Comparison of ENCODE assay signal across 15 mouse cellular contexts in the genomic region with DNA sequence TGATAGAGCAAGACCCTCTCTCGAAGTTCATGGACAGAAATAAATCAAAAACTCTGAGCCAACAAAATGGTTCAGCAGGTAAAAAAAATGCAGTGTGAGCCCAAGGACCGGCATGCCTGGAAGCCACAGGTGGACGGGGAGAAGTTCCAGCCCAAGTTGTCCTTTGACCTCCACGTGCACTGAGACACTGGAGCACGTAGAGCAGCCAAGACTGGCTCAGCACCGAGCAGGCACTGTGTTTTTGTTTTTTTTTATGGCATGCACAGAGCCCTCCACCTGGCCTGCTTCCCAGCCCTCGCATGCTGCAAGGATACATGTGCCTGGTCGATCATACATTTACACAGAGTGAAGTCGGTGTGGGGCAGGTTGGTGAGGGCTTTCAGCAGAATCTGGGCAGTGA.
"Had no signal": no experiment of that assay in that cellular context is flagged by ENCODE, and none has a peak within 500 bp of the region (broad histone marks: within the 10 kb centered on the region; RNA-seq: fewer than 3 reads in every experiment).

No protein-coding gene starts in this region.

- DNase-seq: layer of hippocampus, adult 9-11 months; layer of hippocampus, postnatal 36 days; left cerebral cortex, postnatal 4 days; liver, embryonic 13.5 days; lung, adult 18-20 months; right cerebral cortex, postnatal 14 days; thymus, adult 2 months; thymus, postnatal 25 days had no signal

- H3K9me3 ChIP-seq: limb, embryonic 13.5 days; liver, embryonic 13.5 days; midbrain, embryonic 12.5 days; neural tube, embryonic 13.5 days; stomach, embryonic 15.5 days had no signal

- H3K27ac ChIP-seq: limb, embryonic 13.5 days; liver, embryonic 13.5 days; midbrain, embryonic 12.5 days; neural tube, embryonic 13.5 days; stomach, embryonic 15.5 days had no signal

- ATAC-seq: hindbrain, embryonic 16.5 days; inflammation-experienced regulatory T-cells, adult 6 months; midbrain, embryonic 16.5 days had no signal

- H3K4me2 ChIP-seq: limb, embryonic 13.5 days; liver, embryonic 13.5 days; midbrain, embryonic 12.5 days; neural tube, embryonic 13.5 days; stomach, embryonic 15.5 days had no signal

- H3K4me3 ChIP-seq: limb, embryonic 13.5 days; liver, embryonic 13.5 days; midbrain, embryonic 12.5 days; neural tube, embryonic 13.5 days; stomach, embryonic 15.5 days had no signal

- H3K9ac ChIP-seq: limb, embryonic 13.5 days; midbrain, embryonic 12.5 days; neural tube, embryonic 13.5 days; stomach, embryonic 15.5 days had no signal

- H3K27me3 ChIP-seq: limb, embryonic 13.5 days; liver, embryonic 13.5 days; midbrain, embryonic 12.5 days; neural tube, embryonic 13.5 days; stomach, embryonic 15.5 days had no signal
